Mouse (Mus musculus) cerebellum, postnatal 4 days (tissue): Measurements from ENCODE around the gene Tal1.

Source experiments
- DNase-seq, 2 experiments: peaks; one replicate each; pipeline ENCODE4 v3.0.0; 2022; ENCODE audit warnings: low spot score in 2 of 2, mixed read lengths in 1 of 2

The Tal1 gene

GRCm38 (mm10) chr4:115063518-115064239, 7.5 kb downstream of the Tal1 start:
- DNase-seq, result no peak

GRCm38 (mm10) chr4:115071668-115072067, 15.4 kb downstream of the Tal1 start:
- no peak for DNase-seq

- DNase-seq, result no peak
Measured at GRCm38 (mm10) chr4:115074789-115075188, 18.6 kb downstream of the Tal1 start.

- DNase-seq, result no peak
Measured at GRCm38 (mm10) chr4:115075204-115075915, 19.1 kb downstream of the Tal1 start.

- peak in 1 of 2 experiments; percentile 64 for DNase-seq
Measured at GRCm38 (mm10) chr4:115078892-115079820, 22.9 kb downstream of the Tal1 start.

- DNase-seq, result no peak
Measured at GRCm38 (mm10) chr4:115079821-115080349, 23.7 kb downstream of the Tal1 start.

GRCm38 (mm10) chr4:115083031-115083430, 26.8 kb downstream of the Tal1 start:
- DNase-seq, result no peak

- peak; percentile 50 to 65 for DNase-seq
Measured at GRCm38 (mm10) chr4:115085522-115086095, 29.4 kb downstream of the Tal1 start.

- DNase-seq, result no peak
Measured at GRCm38 (mm10) chr4:115086257-115086656, 30.0 kb downstream of the Tal1 start.

GRCm38 (mm10) chr4:115086763-115087415, 30.7 kb downstream of the Tal1 start:
- no peak for DNase-seq

- no peak for DNase-seq
Measured at GRCm38 (mm10) chr4:115088611-115089338, 32.5 kb downstream of the Tal1 start, which contains the start of gene Pdzk1ip1. Gene Pdzk1ip1 (plus strand): TSS chr4:115088708.

- no peak for DNase-seq
Measured at GRCm38 (mm10) chr4:115090592-115090991, 34.4 kb downstream of the Tal1 start.

- no peak for DNase-seq
Measured at GRCm38 (mm10) chr4:115091806-115092205, 35.6 kb downstream of the Tal1 start.

GRCm38 (mm10) chr4:115093331-115093864, 37.2 kb downstream of the Tal1 start:
- DNase-seq, result no peak

- no peak for DNase-seq
Measured at GRCm38 (mm10) chr4:115094056-115094455, 37.8 kb downstream of the Tal1 start.

GRCm38 (mm10) chr4:115095671-115096434, 39.6 kb downstream of the Tal1 start:
- no peak for DNase-seq

- no peak for DNase-seq
Measured at GRCm38 (mm10) chr4:115096435-115097145, 40.4 kb downstream of the Tal1 start.

- peak in 1 of 2 experiments; percentile 25 for DNase-seq
Measured at GRCm38 (mm10) chr4:115097146-115097496, 40.9 kb downstream of the Tal1 start.
